Mouse (Mus musculus) frontal cortex, postnatal 14 days (tissue): ENCODE results near the gene Gnb3.
"Not testable (repeated sequence)": the region's sequence is repeated elsewhere in the genome, so short reads cannot be mapped to it uniquely, and the experiment has no call there.

Experiments
- DNase-seq, 2 experiments: peaks; one replicate each; pipeline ENCODE4 v3.0.0; 2022; ENCODE audit warnings: low spot score in 2 of 2

Gnb3 gene

DNA sequence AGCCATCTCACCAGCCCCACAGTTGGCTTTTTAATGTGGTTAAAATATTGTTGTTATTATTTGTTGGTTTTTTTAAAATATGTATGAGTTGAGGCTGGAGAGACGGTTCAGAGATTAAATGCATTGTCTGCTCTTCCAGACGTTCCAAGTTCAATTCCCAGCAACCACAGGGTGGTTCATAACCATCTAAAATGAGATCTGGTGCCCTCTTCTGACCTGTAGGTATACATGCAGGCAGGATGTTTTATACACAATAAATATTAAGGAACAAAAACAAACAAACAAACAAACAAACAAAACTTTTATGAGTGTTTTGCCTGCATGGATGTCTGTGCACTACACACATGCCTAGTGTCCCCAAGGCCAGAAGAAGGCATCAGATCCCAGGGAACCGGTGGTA is 37.0 kb downstream of the Gnb3 start:
- no peak for DNase-seq

GRCm38 (mm10) chr6:124802400-124802799 is 37.7 kb downstream of the Gnb3 start:
- not testable (repeated sequence) for DNase-seq

DNA sequence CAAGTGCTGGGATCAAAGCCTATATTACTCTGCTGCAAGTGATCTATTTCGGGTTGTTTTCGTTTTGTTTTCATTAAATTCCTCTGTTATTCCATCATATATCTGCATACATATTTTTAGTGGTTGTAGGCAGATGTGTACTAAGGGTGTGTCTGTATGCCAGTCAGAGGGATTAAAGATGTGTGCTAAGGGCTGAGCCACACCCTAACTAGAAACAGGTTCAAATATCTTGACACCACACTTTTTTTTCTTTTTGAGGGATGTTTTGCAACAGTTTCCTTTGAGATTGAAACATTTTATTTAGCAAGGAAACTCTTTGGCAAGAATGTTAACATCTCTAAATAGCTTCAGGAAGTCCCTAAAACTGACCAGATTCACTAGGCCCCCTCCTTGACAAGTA is 43.9 kb downstream of the Gnb3 start:
- no peak for DNase-seq

DNA sequence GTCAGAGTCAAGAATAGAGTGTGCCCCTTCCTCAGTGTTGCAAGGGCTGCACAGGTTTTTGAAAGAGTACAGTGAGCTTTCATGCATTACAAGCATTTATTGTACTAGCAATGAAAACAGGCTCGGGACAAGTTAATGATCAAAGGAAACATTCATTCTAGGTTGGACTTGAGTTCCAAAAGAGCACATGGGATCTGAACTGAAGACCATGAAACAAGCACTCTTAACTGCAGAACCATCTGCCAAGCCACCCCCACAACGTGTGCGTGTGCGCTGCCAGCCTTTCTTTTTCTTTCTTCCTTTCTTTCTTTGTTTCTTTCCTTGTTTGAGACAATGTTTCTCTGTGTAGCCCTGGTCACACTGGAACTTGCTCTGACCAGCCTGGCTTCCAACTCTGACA is 44.3 kb downstream of the Gnb3 start:
- no peak for DNase-seq

- no peak for DNase-seq
Measured at GRCm38 (mm10) chr6:124791911-124792310, 48.2 kb downstream of the Gnb3 start.

DNA sequence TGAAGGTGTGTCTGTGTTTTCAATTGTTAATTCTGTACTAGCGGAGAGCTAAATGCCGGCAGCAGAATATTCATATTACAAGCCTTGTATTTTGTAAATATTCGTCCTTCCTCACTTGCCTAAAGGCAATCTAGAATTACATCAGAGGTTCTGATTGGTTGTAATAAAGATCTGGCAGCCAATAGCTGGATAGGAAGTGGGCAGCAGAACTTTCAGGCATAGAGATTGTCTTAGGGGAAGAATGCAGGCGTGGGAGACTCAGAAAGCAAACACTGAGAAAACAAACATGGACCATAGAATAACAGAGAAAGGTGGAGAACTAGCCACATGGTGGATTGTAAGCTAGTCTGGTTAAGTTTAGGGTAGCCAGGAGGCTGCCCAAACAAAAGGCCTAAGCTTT is 50.0 kb downstream of the Gnb3 start:
- no peak for DNase-seq

- DNase-seq: no peak
Measured at GRCm38 (mm10) chr6:124789519-124789918, 50.6 kb downstream of the Gnb3 start.

GRCm38 (mm10) chr6:124787722-124788121 is 52.4 kb downstream of the Gnb3 start:
- no peak for DNase-seq

- no peak for DNase-seq
Measured at GRCm38 (mm10) chr6:124786756-124787420, 53.2 kb downstream of the Gnb3 start.
